Mouse (Mus musculus) common myeloid progenitor, adult 5-6 weeks (primary cell): ENCODE results near the gene Dclk2. TPM values are rescaled to one million over a fixed set of nuclear protein-coding genes. Genes with fewer than 3 reads are reported as not detected.

Experiments used
- ATAC-seq: replicated peaks from 2 replicates; pipeline ENCODE4 v1.8.0; 2016; ENCODE audit warnings: low read depth, mild to moderate bottlenecking, moderate TSS enrichment, inconsistent platforms; ENCODE audit not compliant: poor library complexity, severe bottlenecking
- total RNA-seq: library from RNA; stranded (forward); fragments of 200-1000, 187-1606 nt; gene quantifications from 2 replicates; pipeline ENCODE4 v1.2.3, GENCODE M21; 2017

Dclk2 gene
- total RNA-seq, 1 experiment from 2014 or later = 2.0 TPM

DNA sequence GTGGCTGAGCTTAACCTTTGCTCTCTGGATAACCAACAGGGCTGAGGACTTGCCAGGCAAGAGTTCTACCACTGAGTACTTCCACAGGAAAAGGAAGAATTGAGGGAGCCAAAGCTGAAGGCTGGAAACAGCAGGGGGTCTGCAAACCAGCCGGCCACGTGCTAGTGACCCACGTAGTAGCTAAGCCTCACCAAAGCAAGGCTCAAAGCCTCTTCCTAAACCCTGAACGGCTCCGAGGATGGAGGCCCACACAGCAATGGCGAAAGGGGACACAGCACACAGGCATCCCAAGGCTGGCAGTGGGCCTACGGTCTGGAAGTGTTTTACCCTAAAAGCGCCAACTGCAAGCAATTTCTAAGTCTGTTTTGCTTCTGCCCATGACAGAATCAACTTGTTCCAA, 23.1 kb downstream of the Dclk2 start:
- ATAC-seq = no peak

DNA sequence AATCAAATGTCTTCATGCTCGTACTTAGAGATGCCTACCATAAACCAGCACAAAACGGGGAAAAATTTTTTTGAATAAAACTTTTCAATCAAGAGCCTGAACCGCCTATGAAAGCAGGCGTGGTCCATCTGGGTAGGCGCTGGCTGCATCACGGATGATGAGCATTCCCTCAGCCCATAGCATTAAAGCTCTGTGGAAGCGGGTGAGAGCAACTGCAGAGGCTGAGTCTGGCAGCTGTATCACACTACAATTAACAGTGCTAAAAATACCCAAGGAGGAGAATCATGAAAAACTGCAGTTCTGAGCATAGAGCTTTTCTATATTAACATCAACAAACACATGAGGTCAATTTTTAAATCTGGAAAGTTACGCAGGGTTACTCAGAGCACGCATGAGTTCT, 23.6 kb downstream of the Dclk2 start:
- no peak for ATAC-seq

DNA sequence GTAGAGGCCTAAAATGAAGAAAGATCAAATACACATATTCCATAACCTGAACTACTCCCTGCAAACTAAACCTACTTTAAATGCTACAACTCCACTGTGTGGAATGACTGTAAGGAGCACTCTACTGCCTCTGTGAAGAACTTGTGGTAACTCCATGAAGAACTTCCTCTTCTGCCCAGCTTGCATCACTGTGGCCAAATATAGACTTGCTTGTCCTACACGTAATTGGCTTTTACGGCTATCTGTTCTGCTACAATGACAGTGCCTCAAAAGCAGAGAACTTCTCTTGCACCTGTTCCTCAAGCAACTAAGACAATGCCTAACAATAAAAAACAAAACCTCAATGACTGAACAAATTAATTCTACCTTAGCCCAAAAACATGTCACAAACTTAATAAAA, 26.2 kb downstream of the Dclk2 start:
- ATAC-seq = peak; percentile 97

DNA sequence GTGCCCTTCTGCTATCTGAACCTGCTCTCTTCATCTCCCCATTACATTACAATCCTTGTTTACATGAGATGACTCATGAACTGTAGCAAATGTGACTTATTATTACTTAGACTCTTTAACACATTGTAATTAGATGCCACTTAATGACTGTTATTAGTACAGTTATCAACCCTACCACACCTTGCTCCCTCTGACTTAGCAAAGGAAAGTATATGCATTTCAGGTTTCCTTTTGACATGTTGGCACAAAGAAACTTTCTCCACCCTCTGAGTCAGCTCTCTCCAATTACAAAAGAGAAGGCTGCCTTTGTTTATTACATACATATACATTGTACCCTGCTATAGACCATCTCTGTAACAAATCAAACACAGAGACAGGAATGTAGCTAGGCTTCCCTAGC, 33.1 kb downstream of the Dclk2 start:
- ATAC-seq = no peak

DNA sequence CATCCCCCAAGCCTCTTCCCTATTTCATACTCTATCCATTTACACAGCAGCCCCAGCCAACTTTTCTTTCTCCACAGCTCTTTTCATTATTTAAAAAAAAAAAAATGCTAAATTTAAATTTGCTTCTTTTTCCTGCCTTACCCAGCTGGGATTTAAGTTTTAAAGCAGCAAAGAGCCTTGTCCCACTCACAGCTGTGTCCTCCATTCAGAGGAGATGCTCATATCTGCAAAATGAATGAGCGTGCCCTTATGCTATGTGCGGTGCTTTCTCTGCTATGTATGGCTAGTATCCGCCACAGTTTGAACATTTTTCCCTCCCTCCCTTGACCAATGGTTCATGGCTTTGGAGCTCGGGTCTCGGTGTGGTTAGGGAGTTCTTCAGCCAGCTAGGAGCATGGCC, 35.5 kb downstream of the Dclk2 start:
- no peak for ATAC-seq

DNA sequence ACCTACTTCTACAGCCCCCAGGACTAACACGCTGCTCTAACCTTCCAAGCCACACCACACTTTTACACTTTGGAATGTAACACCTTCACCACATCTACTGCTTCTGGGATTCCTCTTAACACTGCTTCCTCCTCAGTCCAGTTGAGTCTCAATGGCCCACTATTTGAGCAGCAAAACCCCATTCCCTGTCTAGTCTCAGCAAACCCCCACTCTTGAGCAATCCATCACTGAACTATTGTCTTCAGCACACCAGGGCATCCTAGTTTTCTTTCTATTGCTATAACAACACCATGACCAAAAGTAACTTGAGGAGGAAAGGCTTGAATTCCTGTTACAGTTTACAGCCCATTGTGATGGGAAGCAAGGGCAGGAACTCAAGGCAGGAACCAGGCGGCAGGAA, 36.2 kb downstream of the Dclk2 start:
- no peak for ATAC-seq

DNA sequence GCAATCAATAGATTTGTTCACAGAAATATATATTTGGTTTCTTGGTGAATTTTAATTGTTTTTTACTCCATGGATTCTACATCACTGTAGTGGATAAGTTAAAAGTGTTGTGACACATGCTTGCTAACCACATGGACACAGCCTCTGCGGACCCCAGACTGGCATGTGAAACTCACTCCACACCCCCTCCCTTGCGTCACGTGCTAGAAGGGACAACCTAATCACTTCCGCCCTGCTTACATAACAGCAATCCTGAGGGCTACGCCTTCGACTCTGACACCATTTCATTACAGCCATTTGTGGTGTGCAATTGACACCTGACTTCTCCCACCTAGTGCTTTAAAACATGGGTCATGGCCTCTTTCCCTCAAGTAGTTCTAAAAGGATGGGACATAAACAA, 36.7 kb downstream of the Dclk2 start:
- ATAC-seq = no peak

DNA sequence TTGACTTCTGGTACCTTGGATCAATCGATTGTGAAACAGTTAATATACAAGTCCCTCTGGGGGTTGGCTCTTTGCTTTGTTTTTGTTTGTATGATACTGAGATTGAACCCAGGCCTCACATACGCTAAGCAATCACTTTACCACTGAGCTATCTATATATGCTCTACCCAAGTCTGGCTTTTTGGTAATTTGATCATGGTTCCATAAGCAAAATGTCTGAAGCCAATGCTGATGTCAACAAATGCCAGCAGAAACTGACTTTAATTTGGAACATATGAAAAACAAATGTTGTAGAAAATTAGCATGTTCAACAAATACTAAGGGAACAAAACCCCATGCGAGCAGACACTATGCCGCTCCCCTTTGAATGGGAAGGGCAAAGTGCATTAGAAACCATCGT, 44.7 kb downstream of the Dclk2 start:
- ATAC-seq = no peak

DNA sequence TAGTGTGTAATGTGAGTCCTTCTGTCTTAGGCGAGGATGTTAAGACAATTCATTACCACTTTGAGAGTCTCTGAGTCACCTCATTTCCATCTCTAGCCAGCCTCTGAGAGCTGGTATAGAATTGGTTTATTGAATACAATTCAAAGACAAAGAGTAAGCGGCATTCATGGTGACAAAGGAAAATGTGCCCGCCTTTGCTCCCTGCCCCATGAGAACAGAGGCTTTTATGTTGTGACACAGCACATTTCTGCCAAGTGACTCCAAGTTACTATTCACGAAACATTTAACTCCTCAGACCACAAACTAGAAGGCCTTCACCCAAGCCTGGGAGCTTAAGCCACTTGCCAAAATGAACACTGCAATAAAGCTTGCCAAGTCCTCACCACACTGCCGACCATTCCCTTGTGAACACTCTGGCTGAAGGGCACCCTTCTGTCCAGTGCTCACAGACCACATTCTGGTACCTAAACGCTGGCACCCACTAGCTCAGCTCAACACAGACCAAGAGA, 47.5 kb downstream of the Dclk2 start:
- ATAC-seq = no peak

DNA sequence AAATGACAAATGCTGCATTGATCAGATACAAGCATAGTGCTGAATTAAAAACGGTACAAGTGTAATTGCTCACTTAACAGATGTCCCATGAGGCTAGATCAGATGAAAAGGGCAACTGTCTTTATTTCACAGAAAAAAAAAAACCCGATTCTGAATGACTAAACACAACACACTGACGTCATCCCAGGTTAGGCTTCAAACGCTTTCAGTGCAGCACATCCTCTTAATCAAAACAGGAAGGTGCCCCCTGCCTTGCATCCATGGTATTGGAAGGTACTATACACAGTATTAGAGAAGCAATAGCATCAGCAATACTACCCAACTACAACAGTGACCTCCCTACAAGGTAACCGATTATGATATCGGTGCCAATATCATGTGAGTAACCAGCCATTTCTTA, 49.7 kb downstream of the Dclk2 start:
- no peak for ATAC-seq

DNA sequence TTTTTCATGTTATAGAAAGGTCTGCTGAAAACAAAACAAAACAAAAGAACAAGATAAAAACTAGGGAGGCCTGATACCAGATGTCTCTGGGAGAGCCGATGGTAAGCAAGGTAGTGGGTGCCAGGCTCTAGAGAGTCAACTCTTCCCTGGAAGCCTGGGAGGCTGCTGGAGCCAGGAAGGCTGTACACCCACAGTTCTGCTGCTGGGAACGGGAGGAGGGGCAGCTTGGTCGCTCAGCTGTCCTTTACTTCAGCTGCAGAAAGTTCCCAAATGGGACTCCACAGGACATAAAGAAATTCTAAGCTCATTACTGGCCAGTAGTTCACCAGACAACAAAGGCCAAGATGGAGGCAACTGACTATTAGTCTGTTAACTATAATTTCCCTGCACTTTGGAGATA, 50.2 kb downstream of the Dclk2 start:
- no peak for ATAC-seq

DNA sequence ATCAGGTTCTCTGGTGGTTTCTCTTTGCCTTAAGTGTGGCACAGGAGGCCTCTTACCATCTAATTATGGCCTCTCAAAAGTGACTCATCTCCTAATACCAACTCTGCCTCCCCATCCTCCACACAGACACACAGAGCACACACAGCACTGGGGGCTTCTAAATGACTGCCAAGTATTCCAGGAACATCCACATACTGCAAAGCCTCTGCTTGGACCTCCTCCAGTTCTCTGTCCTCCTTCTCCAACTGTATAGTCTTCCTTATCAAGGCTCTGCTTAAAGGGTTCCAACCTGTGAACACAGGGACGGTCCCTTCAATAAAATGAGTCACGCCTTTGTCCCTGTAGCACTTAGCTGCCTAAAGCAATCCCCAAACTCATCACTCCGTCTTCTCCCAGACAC, 51.9 kb downstream of the Dclk2 start:
- ATAC-seq = no peak

DNA sequence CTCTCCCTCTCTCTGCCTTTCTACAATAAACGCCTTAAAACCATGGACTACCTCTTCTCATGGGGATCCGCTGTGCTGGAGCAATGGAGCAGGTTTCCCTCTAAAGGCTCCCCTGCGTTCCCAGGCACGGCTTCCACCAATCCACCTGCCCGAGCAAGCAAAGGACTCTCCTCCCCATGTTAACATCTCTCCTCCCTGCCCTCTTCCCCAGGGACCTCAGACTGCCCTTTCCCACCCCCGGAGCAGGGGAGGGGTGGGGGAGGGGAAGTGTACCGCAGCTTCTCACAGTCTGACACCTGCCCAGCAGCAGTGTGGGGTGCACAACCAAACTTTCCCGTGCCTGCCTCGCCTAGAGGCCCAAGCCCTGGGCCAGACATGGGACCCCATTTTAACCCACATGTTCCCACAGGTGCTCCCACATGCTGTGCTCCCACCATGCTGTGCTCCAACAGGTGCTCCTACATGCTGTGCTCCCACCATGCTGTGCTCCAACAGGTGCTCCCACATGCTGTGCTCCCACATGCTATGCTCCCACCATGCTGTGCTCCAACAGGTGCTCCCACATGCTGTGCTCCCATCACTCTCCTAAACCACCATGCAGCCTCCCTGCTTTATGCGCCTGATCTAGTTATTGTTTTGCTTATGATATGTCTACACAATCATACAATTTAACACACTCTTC, 57.2 kb downstream of the Dclk2 start:
- ATAC-seq = no peak

DNA sequence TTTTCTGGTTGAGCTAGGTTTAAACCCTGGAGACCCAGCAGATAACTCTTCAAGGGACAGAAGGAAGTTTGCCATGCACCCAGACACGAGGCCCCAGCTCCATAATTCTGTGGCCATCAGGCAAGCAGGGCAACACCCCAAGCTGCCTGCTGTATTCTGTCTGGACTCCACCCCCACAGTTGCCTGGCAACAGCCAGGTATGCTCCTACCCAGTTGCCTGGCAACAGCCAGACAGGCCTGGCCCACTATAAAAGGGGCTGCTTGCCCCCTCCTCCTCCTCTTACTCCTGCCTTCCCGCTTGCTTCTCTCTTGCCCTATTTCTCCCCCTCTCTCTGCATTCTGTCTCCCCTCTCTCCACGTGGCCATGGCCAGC, 57.7 kb downstream of the Dclk2 start:
- ATAC-seq = no peak

DNA sequence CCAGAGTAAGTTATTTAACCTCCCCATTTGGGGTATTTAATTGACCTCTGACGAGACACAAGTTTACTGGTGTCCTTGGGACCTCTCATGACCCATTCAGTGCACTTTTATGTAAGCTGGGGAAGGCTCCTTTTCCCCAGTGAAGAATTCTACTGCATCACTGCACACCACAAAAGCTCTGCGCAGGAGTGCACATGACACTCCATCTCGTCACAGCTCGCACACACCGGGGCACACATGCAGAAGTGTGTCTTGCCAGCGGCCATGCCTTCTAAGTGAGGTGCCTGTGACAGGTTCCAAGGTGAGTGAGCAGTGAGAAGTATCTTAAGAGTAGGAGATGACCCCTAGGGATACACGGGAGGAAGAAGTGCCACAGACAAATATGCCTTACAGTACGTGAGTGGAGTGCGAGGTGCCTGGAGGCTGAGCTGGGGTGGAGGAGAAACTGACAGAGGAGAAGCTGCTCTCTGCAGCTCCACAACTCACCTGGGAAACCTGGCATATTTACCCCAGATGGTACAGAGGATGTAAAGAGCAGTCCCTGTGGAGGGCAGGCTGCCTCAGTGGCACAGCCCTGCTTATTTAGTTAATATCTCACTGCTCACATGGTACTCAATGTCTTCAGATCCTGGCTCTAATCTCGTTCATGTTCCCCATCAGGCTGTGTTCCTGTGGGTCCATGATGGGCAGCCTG, 58.3 kb downstream of the Dclk2 start:
- no peak for ATAC-seq

DNA sequence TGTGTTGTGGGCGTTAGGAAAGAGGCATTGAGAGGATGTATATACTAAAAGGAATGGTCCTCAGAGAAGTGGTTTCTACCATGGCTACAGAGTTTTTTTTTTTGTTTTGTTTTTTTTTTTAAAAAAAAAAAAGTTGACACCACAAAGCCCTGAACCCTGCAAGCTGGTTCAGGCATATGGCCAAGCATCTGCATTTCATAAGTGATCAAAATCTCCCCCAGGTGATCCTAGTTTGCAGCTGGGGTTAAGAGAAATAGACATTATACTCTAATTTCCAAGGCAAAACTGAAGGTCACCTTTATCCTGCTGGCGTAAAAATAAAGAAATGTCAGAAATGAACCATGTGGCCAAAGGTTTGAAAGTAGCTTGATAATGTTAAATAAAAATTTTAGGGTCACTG, 60.9 kb downstream of the Dclk2 start:
- ATAC-seq = no peak

DNA sequence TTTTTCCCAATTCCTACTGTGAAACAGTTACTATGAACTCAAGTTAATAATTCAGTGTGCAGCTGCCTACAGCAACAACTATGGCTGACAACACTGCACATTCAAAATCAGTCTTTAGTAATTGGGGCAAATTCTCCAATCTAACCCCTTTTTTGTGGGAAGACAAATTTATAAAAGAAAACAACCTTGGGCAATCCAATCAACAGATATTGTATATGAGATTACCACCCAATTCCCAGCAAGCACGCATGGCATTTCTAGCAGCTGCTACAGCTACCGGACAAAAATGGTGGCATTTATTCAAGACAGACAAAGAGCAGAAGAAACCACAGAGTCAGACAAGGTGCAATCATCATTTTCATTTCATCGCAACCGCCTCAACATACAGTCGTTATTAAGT, 62.0 kb downstream of the Dclk2 start:
- ATAC-seq = no peak

DNA sequence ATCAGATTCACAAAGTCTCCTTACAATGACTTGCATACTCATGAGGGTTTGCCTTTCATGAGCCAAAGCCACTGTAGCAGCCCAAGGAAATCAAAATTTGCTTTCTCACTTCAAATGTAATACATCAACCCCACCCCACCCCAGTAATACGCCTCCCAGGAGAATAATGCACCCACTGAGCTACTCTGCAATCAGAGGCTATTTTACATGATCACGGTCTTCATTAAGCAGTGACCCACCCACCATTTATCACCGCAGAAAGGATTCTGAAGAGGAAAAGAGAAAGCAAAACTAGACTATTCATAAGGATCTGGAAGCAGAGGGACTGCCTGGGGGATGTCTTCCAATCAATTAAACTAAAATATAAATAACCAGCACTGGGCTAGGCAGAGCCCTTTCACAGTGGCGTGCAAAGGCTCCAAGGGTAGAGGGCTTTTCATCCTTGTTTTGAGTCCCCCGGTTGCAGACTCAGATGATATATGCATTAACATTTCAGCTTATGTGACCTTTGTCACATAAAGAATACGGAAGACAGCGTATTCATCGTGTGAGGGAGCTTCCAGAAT, 62.7 kb downstream of the Dclk2 start:
- no peak for ATAC-seq

DNA sequence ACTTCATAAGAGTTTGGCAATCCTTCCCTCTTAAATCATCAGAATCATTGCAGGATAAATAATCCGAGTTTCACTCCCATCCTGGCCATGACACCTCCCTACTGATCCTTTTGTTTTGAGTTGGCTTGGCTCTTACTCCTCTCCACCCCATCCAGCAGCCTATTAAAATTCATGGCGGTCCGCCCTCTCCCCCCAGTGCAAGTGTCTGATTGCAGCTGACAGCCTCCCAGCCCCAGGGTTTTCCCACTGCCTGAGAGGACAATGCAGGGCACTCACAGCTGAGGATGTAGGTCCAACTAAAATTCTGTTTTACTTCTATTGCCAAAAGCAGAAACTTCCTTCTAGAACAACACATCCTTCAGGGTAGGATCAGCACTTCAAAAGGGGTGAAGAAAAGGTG, 67.8 kb downstream of the Dclk2 start:
- no peak for ATAC-seq

DNA sequence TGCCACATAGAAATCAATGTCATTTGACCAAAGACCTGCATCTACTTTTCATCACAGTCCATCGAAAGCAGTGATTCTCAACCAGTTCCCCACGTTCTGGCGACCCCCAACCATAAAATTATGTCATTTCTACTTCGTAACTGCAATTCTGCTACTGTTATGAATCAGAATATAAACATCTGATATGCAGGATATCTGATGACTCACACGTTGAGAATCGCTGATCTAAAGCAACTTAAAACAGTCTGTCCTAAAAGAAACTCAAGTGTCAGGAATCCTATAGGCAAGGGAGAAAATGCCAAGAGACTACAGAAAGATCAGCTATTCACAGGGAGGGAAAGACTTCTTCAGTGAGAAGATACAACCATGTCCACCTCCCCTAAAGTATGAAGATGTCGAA, 69.5 kb downstream of the Dclk2 start:
- ATAC-seq = no peak

DNA sequence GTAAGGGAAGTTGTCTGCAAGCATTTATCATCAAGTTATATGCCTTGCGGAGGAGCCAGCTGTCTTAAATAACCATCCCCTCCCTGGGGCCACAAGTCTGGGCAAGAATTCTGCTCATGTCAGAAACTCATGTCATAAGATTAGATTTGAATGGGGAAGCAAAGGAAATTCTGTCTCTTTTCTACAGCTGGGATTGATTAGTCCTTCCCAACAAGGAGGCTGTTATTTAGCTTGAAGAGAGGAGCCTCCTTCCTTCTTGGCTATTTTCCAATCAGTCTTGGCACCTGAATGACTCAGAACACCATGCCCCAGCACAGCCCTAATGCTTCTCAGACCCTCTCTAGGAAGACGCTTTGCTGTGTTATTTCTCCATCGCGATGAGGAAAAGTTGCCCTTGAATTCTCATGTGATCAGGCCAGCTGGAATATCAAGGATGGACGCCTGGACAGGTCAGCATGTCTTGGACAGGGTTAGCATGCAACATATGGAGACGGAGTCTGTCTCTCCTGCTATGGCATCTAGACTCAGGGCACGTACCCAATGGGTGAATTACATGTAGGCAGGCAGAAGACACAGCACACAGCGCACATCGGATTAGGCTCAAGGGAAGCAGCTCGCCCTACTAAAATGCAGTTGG, 70.1 kb downstream of the Dclk2 start:
- ATAC-seq = no peak
